Mouse (Mus musculus): ENCODE measurements around the gene Rap1a.

The Rap1a gene

DNA sequence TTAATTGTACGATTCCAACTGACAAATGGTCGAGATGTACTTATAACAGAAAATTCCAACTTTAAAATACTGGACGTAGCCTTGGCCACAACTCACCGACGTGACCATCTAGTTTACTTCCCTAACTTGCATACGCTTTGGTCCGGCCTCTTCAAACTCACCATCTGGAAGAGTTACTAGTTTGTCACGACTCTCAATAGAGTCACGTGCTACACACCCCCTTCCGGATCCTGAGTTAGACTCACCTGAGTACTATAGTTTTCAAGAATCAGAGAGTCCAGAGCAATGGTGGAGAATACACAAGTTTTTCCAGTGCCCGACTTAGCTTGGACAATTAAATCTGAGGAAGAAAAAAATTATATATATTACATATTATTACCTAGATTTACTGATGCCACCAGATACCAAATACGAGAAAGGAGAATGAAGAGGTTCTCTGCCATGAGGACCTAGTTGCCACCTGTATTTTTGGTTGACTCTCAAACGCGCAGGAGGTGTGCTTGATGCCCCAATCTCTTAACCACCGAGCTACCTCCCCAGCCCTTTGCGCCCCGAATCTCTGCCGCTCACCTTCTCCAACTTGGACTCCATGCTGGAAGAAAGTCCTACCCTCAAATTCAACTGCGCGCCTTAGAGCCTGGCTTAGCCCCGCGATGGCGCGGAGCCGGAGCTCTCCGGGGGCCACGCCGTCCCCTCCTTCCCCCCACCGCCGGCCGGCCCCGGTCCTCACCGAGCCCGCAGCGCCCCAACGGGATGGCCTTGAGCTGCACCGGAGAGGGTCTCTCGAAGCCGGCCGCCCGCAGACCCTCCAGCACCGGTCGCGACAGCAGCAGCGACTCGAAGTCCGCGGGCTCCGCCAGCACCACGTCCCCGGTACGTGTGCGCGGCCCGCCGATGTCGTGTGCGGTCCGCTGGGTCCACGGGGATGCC, 114.5 kb downstream of the Rap1a start:
- DNase-seq: no peak

DNA sequence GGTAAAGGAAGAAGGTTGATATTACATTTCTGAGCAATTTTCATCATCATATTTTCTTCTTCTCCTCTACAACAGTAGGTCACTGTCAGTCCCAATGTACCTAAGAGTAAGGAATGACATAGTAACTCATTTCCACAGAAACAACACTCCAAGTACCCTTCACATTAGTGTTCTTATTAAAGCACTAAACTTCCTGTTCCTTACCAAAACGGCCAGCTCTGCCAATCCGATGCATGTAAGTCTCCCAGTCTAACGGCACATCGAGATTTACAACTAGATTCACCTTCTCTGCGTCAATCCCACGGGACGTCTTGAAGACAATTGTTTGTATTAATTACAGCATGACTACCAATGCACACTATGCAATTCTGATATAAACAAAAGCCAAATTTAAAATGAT, 120.8 kb downstream of the Rap1a start:
- no peak for DNase-seq
